Mouse (Mus musculus): Measurements from ENCODE around the gene Pdia3.

- TF ChIP-seq CTCF (IDR thresholded peaks at IDR 0.05; ENCODE audit: low read depth) (no peak), EP300 (IDR thresholded peaks at IDR 0.05; ENCODE audit: low read depth) (no peak)
These were observed 70.0 kb downstream of the Pdia3 start for GRCm38 (mm10) chr2:121483576-121483975.

Measured in liver, embryonic 14.5 days (tissue).